Mouse (Mus musculus): ENCODE data around the gene Arhgap1. TPM values are rescaled to one million over a fixed set of nuclear protein-coding genes. Genes with fewer than 3 reads are reported as not detected.

The Arhgap1 gene
- polyA plus RNA-seq, 2 experiments = 105 to 121 TPM

DNA sequence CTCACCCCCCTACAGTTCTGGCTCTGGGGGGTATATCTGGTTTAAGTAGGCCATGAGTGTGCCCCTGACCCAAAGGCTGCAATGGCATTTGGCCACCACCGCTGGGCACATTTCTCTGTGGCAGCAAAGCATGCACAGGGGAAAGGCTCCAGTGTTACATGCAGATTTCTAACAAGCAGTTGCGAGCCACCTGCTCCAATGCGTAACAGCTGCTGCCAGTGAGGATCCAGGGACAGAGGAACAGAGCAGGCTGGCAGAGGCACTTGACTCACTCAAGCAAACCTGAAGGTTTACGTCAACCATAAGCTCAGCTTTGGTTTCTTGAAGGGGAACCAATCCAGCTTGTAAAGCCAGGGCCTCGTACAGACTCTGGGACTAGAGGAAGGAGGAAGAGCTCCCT lies 25.2 kb downstream of the Arhgap1 start:
- no peak; the same call in 1 of the 2 replicates for ATAC-seq (ENCODE audit: low FRiP score, low read depth)
- Histone ChIP-seq H3K9me3 (ENCODE audit: control insufficient read depth, low read length) (no peaks in the 10 kb centered on the region), H3K27ac (replicated peaks; ENCODE audit: low read depth, low read length) (no peak overlapping the region), H3K9ac (ENCODE audit: low read depth, low read length, severe bottlenecking) (no peak overlapping the region), H3K4me3 (replicated peaks; ENCODE audit: low read length) (no peak overlapping the region), H3K4me1 (ENCODE audit: control insufficient read depth, insufficient read depth, low read length) (no peaks in the 10 kb centered on the region), H3K27me3 (ENCODE audit: control insufficient read depth, insufficient read depth, low read length) (no peaks in the 10 kb centered on the region), H3K4me2 (replicated peaks; ENCODE audit: low read depth, low read length, severe bottlenecking) (no peak overlapping the region), H3K36me3 (ENCODE audit: control insufficient read depth, insufficient read depth, low read length) (peaks cover 85% of the 10 kb centered on the region)
- 89% methylated on average over 5 of the region's 5 CpGs for WGBS
- TF ChIP-seq POLR2A (IDR thresholded peaks at IDR 0.05; ENCODE audit: borderline replicate concordance, extremely low read depth, insufficient read depth, insufficient read length) = no peak
- no peak for DNase-seq (ENCODE audit: low spot score)

DNA sequence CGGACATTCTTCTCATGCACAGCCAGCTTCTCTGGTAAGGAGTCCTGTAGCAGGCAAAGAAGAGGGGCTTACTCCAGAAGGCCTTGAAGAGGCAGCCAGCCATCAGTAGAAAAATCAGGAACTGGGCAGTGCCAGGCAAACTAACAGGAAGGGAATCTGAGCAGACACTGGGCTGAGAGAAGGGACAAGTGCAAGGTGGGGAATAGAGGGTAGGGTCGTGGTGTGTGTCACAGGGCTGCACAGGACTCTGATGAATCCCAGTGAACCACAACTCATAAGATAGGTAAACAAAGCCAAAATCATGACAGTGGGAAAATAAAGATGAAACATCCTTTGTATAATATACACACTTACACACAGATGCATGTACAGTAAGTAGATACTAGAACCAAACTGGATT lies 26.8 kb downstream of the Arhgap1 start:
- WGBS = 81% methylated on average over 2 of the region's 2 CpGs
- Histone ChIP-seq H3K27me3 (ENCODE audit: control insufficient read depth, insufficient read depth, low read length) (no peaks in the 10 kb centered on the region), H3K4me3 (replicated peaks; ENCODE audit: low read length) (no peak overlapping the region), H3K36me3 (ENCODE audit: control insufficient read depth, insufficient read depth, low read length) (peaks cover 85% of the 10 kb centered on the region), H3K9ac (ENCODE audit: low read depth, low read length, severe bottlenecking) (no peak overlapping the region), H3K4me2 (replicated peaks; ENCODE audit: low read depth, low read length, severe bottlenecking) (no peak overlapping the region), H3K4me1 (ENCODE audit: control insufficient read depth, insufficient read depth, low read length) (no peaks in the 10 kb centered on the region), H3K9me3 (ENCODE audit: control insufficient read depth, low read length) (no peaks in the 10 kb centered on the region), H3K27ac (replicated peaks; ENCODE audit: low read depth, low read length) (no peak overlapping the region)
- no peak for TF ChIP-seq POLR2A (IDR thresholded peaks at IDR 0.05; ENCODE audit: borderline replicate concordance, extremely low read depth, insufficient read depth, insufficient read length)
- DNase-seq (ENCODE audit: low spot score) (no peak), ATAC-seq (ENCODE audit: low FRiP score, low read depth) (no peak)

DNA sequence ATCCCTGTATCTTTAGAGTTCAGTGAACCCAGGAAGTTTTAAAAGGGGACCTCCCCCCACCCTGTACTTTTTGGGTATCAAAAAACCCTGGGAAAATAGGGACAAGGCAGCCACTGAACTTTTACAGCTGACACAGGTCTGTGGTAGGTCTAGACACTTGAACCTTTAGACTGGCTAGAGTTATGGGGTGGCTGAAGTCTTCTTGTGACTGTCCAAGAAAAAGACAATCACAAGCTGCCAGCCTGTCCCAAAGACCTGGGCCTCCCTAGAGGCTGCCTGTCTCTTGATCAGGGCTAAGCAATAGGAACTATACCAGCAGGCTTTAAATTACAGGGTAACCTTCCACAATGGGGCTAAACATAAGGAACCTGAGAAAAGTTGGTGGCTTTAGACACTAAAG lies 27.3 kb downstream of the Arhgap1 start:
- Histone ChIP-seq H3K9ac (ENCODE audit: low read depth, low read length, severe bottlenecking) (no peak overlapping the region), H3K27ac (replicated peaks; ENCODE audit: low read depth, low read length) (no peak overlapping the region), H3K4me2 (replicated peaks; ENCODE audit: low read depth, low read length, severe bottlenecking) (no peak overlapping the region), H3K4me3 (replicated peaks; ENCODE audit: low read length) (no peak overlapping the region), H3K4me1 (ENCODE audit: control insufficient read depth, insufficient read depth, low read length) (no peaks in the 10 kb centered on the region), H3K9me3 (ENCODE audit: control insufficient read depth, low read length) (no peaks in the 10 kb centered on the region), H3K36me3 (ENCODE audit: control insufficient read depth, insufficient read depth, low read length) (peaks cover 91% of the 10 kb centered on the region), H3K27me3 (ENCODE audit: control insufficient read depth, insufficient read depth, low read length) (no peaks in the 10 kb centered on the region)
- ATAC-seq (ENCODE audit: low FRiP score, low read depth) (no peak), DNase-seq (ENCODE audit: low spot score) (no peak)
- no peak for TF ChIP-seq POLR2A (IDR thresholded peaks at IDR 0.05; ENCODE audit: borderline replicate concordance, extremely low read depth, insufficient read depth, insufficient read length)

- WGBS = 55% methylated on average over 4 of the region's 4 CpGs
Measured at GRCm38 (mm10) chr2:91682850-91683249, 33.2 kb downstream of the Arhgap1 start.

GRCm38 (mm10) chr2:91683919-91684318 lies 34.3 kb downstream of the Arhgap1 start:
- Histone ChIP-seq H3K27me3 (ENCODE audit: control insufficient read depth, insufficient read depth, low read length) (no peaks in the 10 kb centered on the region), H3K36me3 (ENCODE audit: control insufficient read depth, insufficient read depth, low read length) (peaks cover 90% of the 10 kb centered on the region), H3K9ac (ENCODE audit: low read depth, low read length, severe bottlenecking) (no peak overlapping the region), H3K4me2 (replicated peaks; ENCODE audit: low read depth, low read length, severe bottlenecking) (no peak overlapping the region), H3K9me3 (ENCODE audit: control insufficient read depth, low read length) (no peaks in the 10 kb centered on the region), H3K4me3 (replicated peaks; ENCODE audit: low read length) (no peak overlapping the region), H3K27ac (replicated peaks; ENCODE audit: low read depth, low read length) (no peak overlapping the region), H3K4me1 (ENCODE audit: control insufficient read depth, insufficient read depth, low read length) (no peaks in the 10 kb centered on the region)
- 83% methylated on average over 8 of the region's 8 CpGs for WGBS
- TF ChIP-seq POLR2A (IDR thresholded peaks at IDR 0.05; ENCODE audit: borderline replicate concordance, extremely low read depth, insufficient read depth, insufficient read length) = no peak
- no peak for DNase-seq (ENCODE audit: low spot score)
- ATAC-seq (ENCODE audit: low FRiP score, low read depth) = no peak

More at GRCm38 (mm10) chr2:91682850-91683249, 33.2 kb downstream of the Arhgap1 start:
- H3K4me3 ChIP-seq (replicated peaks; ENCODE audit: low read length) = no peak overlapping the region
- no peaks in the 10 kb centered on the region for H3K9me3 ChIP-seq (ENCODE audit: control insufficient read depth, low read length)
- TF ChIP-seq POLR2A (IDR thresholded peaks at IDR 0.05; ENCODE audit: borderline replicate concordance, extremely low read depth, insufficient read depth, insufficient read length) = no peak
- no peaks in the 10 kb centered on the region for H3K27me3 ChIP-seq (ENCODE audit: control insufficient read depth, insufficient read depth, low read length)
- H3K9ac ChIP-seq (ENCODE audit: low read depth, low read length, severe bottlenecking) = no peak overlapping the region
- ATAC-seq (ENCODE audit: low FRiP score, low read depth) = no peak
- H3K27ac ChIP-seq (replicated peaks; ENCODE audit: low read depth, low read length) = no peak overlapping the region
- DNase-seq (ENCODE audit: low spot score) = peak; percentile 23
- peaks cover 93% of the 10 kb centered on the region for H3K36me3 ChIP-seq (ENCODE audit: control insufficient read depth, insufficient read depth, low read length)
- no peak overlapping the region for H3K4me2 ChIP-seq (replicated peaks; ENCODE audit: low read depth, low read length, severe bottlenecking)
- H3K4me1 ChIP-seq (ENCODE audit: control insufficient read depth, insufficient read depth, low read length) = no peaks in the 10 kb centered on the region

- WGBS = 90% methylated on average over 7 of the region's 7 CpGs
- ATAC-seq (ENCODE audit: low FRiP score, low read depth) (no peak), DNase-seq (ENCODE audit: low spot score) (no peak)
- no peak overlapping the region for H3K4me3 ChIP-seq (replicated peaks; ENCODE audit: low read length)
- H3K9me3 ChIP-seq (ENCODE audit: control insufficient read depth, low read length) = no peaks in the 10 kb centered on the region
- H3K27me3 ChIP-seq (ENCODE audit: control insufficient read depth, insufficient read depth, low read length) = no peaks in the 10 kb centered on the region
- TF ChIP-seq POLR2A (IDR thresholded peaks at IDR 0.05; ENCODE audit: borderline replicate concordance, extremely low read depth, insufficient read depth, insufficient read length) = no peak
- peaks cover 67% of the 10 kb centered on the region for H3K36me3 ChIP-seq (ENCODE audit: control insufficient read depth, insufficient read depth, low read length)
- H3K4me1 ChIP-seq (ENCODE audit: control insufficient read depth, insufficient read depth, low read length) = no peaks in the 10 kb centered on the region
- H3K27ac ChIP-seq (replicated peaks; ENCODE audit: low read depth, low read length) = no peak overlapping the region
- no peak overlapping the region for H3K9ac ChIP-seq (ENCODE audit: low read depth, low read length, severe bottlenecking)
- H3K4me2 ChIP-seq (replicated peaks; ENCODE audit: low read depth, low read length, severe bottlenecking) = no peak overlapping the region
Measured at GRCm38 (mm10) chr2:91689452-91689851, 39.8 kb downstream of the Arhgap1 start.
